Mouse (Mus musculus) heart, postnatal 36 days (tissue): Measurements from ENCODE around the gene Rpl38. TPM values are rescaled to one million over a fixed set of nuclear protein-coding genes. Genes with fewer than 3 reads are reported as not detected.
"Not testable (repeated sequence)": the region's sequence is repeated elsewhere in the genome, so short reads cannot be mapped to it uniquely, and the experiment has no call there.

Source experiments
- DNase-seq, 2 experiments: peaks; one replicate each; pipeline ENCODE4 v3.0.0; 2021 to 2022
- intact Hi-C: fragments of 180-260 bp; cut with DNase I; formaldehyde crosslinking; loops from one replicate; pipeline ENCODE4 v1.15.1; 2025
- total RNA-seq, 2 experiments: library from RNA; stranded (reverse); gene quantifications; 2 replicates each; pipeline ENCODE4 v1.2.3; 2021

Gene Rpl38
- total RNA-seq, 2 experiments from 2014 or later, result 567 to 618 TPM

DNA sequence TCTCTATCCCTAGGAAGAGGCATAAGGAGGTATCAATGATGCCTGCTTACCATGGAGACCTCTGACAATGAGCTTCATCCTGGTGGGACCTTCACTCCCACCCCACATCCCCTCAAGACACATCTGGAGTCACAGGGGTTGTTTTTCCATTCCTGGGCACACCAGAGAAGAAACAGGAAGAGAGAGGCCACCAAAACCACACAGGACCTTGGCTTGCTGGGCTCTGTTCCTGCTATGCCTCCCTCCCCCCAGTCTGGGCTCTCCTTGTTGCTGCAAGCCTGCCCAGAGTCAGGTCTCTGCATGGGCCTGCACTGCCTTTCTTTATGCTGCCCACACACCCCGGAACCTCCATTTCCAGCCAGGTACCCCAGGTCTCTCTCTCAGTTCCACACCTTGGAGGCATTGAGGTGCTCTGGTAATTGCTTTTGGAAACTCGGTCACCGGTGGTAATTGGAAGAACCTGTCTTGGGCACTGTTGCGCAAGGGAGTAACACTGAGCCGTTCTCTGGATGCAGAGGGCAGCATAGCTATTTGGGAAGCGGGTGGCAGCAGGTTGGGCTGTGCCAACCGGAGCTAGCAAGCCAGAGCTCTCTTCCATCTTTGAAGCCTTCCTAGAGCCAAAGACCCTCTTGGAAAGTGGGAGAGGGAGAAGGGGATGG is 12.8 kb upstream of the Rpl38 start:
- DNase-seq, result no peak
- intact Hi-C loops, result no loop called here

DNA sequence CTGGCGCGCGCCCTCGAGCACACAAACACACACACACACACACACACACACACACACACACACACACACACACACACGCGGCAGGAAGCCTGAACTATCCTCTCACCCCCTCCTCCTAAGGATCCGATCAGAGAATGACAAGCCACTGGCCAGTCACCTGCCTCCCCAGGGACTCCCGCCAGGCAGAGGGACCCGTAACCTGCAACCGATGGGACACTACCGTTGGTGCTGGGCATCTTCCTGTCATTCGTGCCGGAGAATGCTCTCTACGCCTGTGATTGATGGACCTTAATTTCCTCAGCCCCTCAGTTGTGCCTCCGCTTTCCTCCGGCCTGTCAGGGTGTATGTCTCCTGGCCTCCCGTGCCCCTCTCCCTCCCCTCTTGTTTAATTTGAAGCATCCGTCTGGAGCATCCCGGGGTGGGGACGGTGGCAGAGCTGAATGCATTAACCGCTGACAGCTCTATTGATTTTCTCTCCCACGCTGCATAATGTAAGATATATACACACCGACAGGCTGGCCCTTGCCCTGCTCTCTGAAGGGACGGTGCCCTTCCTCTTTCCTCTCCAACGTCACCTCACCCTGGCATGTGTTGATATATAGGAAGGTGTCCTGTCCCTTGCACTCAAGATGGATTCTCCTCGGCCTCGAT is 11.2 kb upstream of the Rpl38 start:
- DNase-seq, result no peak
- intact Hi-C loops, result no loop called here

DNA sequence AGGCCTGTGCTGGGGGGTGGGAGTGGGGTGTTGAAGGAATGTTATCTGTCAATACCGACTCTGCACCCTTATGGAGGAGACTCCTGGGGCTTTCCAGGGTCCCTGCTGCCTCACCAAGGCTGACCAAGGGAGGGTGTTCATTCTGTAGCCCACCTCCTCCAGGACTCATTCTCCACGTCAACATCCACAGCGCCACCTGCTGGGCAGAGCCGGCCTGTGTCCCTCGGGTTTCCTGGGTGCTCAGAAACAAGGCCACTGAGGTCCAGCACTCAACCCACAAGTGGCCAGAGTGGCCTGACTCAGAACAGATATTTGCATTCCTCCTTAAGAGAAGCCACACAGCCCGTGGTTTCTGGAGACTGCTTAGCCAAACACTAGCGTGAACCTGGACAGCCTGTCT is 10.6 kb upstream of the Rpl38 start:
- intact Hi-C loops, result no loop called here
- DNase-seq, result peak; percentile 28 to 56

DNA sequence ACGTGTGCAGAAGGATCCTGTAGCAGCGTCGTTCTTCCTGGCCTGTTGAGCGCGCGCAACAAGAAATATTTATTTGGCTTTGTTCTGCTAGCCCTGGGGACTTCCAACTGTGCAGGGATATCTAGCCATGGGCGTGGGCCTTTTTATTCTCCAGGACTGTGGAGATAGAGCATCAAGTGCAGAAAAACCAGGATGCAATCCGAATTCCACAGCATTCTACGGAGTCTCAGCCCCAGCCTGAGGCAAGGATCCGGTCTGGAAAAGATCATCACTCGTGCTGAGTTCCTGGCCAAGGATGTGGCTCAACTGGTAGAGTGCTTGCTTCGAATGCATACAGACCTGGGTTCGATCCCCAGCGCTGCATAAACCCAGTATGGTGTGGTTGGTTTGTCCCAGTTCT is 6.2 kb upstream of the Rpl38 start:
- DNase-seq, result no peak
- intact Hi-C loops, result no loop called here

DNA sequence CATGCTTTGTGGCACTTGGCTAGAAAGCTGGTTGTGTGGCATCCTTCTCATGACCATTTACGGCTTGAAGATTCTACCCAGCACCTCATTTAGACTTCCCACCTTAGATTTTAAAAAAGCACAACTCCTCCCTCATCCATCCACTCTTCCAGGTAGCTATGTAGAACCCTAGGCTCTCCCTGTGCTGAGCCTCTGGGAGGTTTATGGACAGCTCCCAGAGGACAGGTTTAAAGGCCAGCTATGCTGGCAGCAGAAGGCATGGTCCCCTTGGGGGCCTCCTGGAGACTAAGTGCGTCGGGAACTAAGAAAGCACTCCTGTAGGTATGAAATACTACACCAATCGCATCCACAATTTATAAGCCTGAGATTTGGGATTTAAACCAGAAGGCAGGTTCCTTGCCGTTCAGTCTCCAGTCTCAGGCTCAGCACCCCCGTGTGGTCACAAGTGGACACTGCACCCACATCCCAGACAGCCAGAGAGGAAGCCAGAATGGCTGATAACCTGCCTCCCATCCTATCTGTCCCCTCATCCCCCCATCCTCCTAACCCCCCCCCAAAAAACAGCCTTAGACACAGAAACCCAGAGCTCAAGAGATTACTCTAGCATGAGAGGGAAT is 5.5 kb upstream of the Rpl38 start:
- peak; percentile 44 to 59 for DNase-seq
- intact Hi-C loops, result no loop called here

DNA sequence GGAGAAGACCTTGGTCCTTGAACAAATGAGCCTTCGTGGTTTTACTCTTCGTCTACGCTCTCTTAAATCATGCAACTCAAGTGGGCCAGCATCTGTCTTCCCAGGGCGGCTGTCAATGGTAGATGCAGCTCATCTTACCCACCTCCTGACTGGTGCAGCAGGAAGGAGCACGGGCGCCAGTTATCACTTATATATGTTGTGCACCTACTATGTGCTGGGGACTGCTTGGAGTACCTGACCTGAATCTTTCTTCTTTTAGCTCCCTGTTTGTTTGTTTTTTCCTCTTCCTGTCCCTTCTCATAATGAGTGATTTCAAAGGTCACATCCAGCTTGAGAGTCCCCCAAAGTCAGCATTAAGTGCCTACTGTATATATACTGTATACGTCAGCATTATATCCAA is 4.2 kb upstream of the Rpl38 start:
- intact Hi-C loops, result no loop called here
- DNase-seq, result no peak

DNA sequence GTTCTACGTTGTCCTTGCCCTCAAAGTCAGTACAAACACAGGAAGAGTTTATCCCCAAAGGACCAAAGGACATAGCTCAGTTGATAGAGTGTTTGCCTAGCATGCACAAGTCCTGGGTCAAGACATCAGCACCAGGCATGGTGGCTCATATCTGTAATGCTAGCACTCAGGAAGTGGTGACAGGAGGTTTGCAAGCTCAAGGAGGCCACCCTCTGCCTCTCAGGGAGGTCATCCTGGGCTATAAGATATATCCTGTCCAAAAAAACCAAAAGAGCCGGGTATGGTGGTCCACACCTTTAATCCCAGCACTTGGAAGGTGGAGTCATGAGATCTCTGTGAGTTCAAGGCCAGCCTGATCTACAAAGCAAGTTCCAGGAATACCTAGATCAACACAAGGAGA is 2.9 kb upstream of the Rpl38 start:
- intact Hi-C loops, result no loop called here
- DNase-seq, result no peak

DNA sequence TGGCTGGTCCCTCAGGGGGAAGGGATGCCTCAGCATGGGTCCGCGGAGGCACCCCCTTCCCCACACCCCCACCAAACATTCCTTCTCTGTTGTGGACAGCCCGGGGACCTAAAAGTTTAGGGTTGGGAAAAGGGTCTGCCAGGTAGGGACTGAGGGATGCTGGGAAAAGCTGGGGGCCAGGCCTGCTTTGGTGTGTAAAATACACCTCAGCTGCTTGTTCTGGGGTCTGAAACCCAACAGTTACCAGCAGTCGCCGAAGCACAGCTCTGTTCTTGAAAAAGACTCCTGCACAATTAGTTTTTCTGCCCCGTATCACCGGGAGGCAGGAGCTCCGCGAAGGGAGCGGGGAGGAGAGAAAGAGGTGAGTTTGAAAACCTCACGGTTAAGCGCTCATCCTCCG is 1.5 kb upstream of the Rpl38 start:
- intact Hi-C loops, result no loop called here
- no peak for DNase-seq

DNA sequence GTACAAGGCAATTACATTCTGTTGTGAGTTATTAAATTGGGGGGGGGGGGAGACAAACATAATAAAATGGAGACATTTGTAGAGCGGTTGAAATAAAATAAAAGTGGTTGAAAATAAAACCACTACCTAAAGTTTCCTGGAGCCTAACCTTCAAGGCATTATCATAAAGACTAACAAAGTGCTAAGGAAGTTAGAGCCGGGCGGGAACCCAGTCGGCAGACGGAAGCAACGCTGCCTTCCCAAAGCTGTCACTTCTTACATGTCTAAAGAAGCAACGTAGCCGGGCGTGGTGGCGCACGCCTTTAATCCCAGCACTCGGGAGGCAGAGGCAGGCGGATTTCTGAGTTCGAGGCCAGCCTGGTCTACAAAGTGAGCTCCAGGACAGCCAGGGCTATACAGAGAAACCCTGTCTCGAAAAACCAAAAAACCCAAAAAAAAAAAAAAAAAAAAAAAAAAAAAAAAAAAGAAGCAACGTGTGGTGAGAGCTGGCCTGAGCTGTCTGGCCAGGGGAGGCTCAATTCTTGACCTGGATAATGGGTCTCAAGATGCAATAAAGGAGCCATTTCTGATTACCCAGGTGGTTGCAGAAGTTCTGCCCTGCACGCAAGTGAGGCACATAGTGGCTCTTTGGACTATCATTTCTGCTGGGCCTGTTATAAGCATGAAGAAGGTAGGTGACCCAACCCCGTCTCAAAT is 940 bp upstream of the Rpl38 start:
- no peak for DNase-seq
- intact Hi-C loops, result no loop called here

DNA sequence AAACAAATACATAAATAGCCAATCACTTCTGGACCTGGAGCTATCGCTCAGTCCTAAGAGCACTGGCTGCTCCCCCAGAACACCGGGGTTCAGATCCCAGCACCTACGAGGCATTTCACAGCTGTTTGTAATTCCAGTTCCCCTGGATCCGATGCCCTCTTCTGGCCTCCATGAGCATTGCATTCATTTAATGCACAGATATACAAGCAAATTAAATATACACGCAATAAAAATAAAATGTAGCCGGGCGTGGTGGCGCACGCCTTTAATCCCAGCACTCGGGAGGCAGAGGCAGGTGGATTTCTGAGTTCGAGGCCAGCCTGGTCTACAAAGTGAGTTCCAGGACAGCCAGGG is 415 bp upstream of the Rpl38 start:
- DNase-seq, result peak in 1 of 2 experiments; percentile 30
- intact Hi-C loops, result not testable (repeated sequence)

DNA sequence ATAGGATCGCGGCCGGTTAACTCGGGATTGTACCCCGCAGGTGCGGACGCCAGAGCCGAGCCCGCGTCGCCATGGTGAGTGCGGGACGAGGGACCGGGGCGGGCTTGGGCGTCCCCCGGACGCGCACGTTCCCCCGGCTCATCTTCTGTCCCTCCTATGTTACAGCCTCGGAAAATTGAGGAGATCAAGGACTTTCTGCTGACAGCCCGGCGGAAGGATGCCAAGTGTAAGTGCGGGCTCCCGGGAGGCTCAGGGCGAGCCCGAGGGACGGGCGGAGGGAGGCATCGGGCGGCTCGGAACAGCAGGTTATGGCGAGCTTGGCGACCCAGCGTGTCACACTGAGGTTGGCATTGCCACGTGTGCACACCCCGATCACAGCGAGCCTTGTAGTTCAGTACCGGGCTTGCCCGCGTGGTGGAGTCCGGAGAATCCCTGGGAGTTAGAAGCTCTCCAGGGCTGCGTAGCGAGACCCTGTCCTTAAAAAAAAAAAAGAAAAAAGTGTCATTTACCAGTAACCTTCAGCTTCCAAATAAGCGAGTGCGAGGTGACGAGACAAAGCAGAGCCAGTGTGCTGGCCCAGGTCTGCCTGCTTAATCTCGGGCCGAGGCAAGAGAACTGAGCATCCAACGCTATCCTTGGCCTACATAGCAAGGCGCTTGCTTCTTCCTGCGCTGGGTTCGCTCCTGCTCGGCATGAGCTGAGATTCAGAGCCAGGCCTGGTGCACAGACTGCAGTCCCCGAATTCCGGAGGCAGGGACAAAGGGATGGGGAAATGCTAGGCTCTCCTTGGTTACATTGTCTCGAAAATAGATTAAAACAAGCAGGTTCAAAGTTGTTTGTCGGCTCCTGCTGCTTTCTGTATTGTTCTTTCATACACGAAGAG is 658 bp downstream of the Rpl38 start:
- DNase-seq, result peak; percentile 62 to 69
- intact Hi-C loops, result no loop called here

DNA sequence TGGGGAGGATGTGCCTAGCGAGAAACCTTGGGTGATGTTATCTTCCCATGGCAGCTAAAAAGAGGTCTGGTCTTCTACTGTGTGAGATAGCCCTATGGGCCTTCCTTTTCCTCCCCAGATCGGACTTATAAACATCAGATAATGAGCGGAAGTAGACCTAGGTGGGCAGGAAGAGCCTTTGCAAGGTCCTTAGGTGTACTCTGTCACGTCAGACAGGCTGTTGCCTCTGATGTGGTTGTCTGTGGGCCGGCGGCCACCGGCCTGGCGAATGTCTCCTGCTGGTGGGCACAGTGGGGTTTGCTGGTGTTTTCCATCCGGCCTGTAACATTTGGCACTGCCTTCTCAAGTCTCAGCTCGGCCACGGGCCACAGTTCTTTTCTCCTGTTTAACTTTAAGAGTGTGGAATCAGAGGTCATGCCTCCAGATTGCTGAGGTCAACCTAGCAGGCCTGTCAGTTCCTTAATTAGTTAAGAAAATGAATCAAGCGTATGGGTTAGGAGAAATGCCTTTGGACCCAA is 1.4 kb downstream of the Rpl38 start:
- intact Hi-C loops, result loop anchor here (5.0 kb wide), 1 partner anchor 243 kb away; no protein-coding TSS in a partner anchor
- DNase-seq, result no peak

DNA sequence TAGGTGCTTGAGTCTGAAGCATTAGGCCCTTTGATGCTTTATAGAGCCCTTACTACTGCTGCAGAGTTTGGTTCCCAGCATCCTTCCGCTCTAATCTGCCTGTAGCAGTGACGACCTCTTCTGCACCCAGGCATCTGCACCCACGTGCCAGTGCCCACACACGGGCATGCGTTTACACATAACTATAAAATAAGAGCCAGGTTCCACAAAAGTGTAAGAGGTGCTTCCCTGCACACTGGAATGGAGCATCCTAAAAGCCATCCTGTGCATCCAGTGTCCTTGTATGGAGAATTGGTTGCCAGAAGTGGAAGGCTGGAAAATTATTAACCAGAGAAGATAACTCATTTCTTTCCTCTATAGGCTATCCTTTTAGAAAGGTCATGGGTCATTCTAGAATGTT is 2.8 kb downstream of the Rpl38 start:
- intact Hi-C loops, result loop anchor here (5.0 kb wide), 1 partner anchor 241 kb away; no protein-coding TSS in a partner anchor
- no peak for DNase-seq

DNA sequence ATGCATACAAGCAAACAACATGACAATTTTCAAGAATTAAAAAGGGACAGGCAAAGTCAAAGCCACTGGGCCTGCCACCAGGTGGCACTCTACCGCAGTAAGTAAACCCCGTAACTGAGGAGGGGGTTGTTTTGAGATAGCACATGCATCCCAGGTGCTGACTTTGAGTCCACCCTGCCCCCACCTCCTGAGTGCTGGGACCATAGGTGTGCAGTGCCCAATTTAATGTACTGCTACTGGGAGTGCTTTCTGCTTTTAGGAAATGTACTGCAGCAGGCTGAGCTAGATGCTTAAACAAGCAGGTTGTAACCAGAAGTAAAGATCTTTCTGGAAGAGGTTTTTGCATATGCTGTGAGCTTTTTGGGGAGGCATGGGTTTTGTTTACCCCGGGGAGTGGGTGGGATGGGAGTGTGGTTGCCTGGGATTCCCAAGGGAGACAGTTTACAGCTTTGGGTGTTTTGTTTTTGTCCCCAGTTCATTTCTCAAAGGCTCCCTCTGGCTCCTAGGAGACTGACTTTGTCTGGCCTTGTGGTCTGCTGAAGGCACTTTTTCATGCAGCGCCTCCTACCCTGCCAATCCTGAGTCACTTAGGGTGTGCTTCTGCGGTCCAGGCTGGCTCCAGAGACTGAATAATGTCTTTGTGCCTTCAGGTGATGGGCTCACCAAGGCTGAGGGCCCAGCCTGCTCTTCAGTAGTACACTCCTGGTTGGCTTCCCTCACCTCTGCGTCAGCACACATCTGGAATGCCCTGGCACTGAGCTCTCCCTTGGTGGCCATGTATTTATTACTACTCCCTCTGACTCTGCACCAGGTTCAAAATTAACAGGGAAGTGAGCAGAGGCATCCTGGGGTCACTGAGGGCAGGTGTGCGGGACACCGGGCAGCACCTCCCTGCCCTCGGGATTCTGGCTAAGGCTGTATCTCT is 4.7 kb downstream of the Rpl38 start:
- peak; percentile 46 to 47 for DNase-seq
- intact Hi-C loops, result loop anchor here (2.0 to 5.0 kb wide), 2 partner anchors 64 to 239 kb away; no protein-coding TSS in a partner anchor

DNA sequence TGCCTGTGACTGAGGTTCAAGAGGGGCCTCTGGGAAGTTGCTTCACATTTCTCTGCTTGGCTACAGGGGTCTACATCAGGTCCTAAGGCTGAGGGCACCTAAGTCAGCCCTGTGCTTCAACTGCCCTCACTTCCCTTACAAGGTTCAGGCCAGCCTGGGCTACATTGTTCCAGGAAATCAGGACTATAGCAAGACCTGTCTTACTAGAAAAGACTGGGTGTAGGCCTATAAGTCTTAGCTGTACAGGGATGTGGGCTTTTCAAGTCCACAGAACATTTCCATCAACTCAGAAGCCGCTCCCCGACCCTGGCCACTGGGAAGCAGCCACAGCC is 5.4 kb downstream of the Rpl38 start:
- intact Hi-C loops, result loop anchor here (2.0 to 5.0 kb wide), 3 partner anchors 55 to 239 kb away; no protein-coding TSS in a partner anchor

DNA sequence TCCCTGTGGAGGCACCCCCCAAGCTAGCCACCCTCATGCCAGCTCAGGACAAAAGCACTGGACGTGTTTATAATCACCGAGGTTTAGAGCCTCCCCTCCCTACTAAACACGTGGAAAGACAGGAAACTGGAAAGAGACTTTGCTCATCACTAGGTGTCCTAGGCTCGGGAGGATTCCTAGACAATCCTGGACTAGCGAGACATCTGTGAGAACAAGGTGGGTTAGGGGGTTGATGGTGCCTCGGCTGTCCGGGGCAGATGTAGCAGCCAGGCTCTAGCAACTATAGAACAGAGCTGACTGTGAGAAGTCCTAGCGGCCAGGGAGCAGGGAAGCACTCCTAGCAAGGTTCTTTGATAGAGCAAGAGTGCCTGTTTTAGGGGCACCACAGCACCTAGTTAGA is 5.9 kb downstream of the Rpl38 start:
- intact Hi-C loops, result loop anchor here (2.0 to 5.0 kb wide), 2 partner anchors 55 to 238 kb away; no protein-coding TSS in a partner anchor
- DNase-seq, result no peak

More for the DNA sequence above, 5.4 kb downstream of the Rpl38 start:
- DNase-seq, result no peak

DNA sequence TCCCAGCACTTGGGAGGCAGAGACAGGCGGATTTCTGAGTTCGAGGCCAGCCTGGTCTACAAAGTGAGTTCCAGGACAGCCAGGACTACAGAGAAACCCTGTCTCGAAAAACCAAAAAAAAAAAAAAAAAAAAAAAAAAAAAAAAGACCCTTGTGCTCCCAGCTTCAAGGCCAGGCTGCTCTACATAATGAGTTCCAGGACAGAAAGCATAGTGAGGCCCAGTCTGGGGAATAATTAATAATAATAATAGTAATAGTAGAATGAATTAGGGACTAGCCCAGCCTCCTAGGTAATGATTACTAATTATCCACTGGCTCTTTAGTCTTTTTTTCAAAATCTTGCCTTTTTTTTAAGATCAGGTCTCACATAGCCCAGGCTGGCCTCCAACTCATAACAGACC is 6.5 kb downstream of the Rpl38 start:
- intact Hi-C loops, result loop anchor here (2.0 to 5.0 kb wide), 2 partner anchors 54 to 238 kb away; no protein-coding TSS in a partner anchor

DNA sequence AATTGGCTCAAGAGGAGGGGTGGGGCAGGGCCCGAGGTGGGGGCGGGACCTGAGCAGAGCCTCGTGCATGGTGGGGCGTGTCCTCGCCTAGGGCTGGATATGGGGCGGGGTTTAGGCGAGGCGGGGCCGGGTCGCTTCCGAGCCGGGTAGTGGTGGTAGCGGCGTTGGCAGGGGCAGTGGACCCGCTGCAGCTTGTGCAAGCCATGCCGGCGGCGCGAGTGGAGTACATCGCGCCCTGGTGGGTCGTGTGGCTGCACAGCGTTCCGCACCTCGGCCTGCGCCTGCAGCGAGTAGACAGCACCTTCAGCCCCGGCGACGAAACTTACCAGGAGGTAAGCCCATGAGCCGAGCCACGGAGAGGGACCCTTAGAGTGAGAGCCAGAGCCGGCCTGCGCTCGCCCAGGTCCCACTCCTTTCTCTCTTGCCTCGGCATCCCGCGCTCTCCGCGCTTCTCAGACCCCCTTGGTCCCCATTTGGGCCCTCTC is 7.1 kb downstream of the Rpl38 start, which contains the start of gene Ttyh2:
Gene Ttyh2, plus strand, starts transcription at position 91 of the 485 bp plus-strand sequence.
- peak; percentile 74 to 77 for DNase-seq
- intact Hi-C loops, result loop anchor here (2.0 kb wide), 1 partner anchor 53 kb away; no protein-coding TSS in a partner anchor

More for the DNA sequence above, 6.5 kb downstream of the Rpl38 start:
- DNase-seq, result not testable (repeated sequence)
